Mouse (Mus musculus) right cerebral cortex, adult 18-20 months (tissue): ENCODE results near the gene Bcl2a1c.
"Not testable (repeated sequence)": the region's sequence is repeated elsewhere in the genome, so short reads cannot be mapped to it uniquely, and the experiment has no call there.

Experiments used
- DNase-seq: peaks from one replicate; pipeline ENCODE4 v3.0.0; 2022; ENCODE audit warnings: mixed read lengths

The Bcl2a1c gene

GRCm38 (mm10) chr9:114329855-114330254, at the start of gene Bcl2a1c:
TSS of gene Bcl2a1c (plus strand) at chr9:114330135.
- DNase-seq, result not testable (repeated sequence)

GRCm38 (mm10) chr9:114305957-114306356, 24.0 kb upstream of the Bcl2a1c start:
- DNase-seq, result not testable (repeated sequence)

- not testable (repeated sequence) for DNase-seq
Measured at GRCm38 (mm10) chr9:114311752-114312151, 18.2 kb upstream of the Bcl2a1c start.

GRCm38 (mm10) chr9:114318021-114318420, 11.9 kb upstream of the Bcl2a1c start:
- peak; percentile 37 for DNase-seq

- no peak for DNase-seq
Measured at GRCm38 (mm10) chr9:114326011-114326748, 3.8 kb upstream of the Bcl2a1c start.

DNA sequence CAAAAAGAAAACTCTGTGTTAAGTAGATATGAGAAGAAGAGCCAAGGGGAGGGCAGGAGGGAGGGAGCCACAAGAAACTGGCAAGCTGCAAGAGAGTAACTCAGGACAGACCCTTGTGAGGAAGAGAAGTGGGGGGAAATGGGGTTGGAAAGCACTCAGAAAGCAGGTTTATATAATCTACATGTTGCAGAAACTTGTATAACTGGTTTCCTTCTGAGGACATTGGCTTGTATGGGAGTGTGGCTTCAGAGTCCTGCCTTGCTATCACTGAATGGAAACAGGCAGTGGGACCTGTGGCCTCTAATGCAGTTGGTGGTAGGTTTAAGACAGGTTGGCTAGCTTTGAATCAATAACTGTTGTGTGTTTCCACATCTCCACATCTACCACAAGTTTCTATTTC, 1.6 kb upstream of the Bcl2a1c start:
- DNase-seq, result not testable (repeated sequence)

DNA sequence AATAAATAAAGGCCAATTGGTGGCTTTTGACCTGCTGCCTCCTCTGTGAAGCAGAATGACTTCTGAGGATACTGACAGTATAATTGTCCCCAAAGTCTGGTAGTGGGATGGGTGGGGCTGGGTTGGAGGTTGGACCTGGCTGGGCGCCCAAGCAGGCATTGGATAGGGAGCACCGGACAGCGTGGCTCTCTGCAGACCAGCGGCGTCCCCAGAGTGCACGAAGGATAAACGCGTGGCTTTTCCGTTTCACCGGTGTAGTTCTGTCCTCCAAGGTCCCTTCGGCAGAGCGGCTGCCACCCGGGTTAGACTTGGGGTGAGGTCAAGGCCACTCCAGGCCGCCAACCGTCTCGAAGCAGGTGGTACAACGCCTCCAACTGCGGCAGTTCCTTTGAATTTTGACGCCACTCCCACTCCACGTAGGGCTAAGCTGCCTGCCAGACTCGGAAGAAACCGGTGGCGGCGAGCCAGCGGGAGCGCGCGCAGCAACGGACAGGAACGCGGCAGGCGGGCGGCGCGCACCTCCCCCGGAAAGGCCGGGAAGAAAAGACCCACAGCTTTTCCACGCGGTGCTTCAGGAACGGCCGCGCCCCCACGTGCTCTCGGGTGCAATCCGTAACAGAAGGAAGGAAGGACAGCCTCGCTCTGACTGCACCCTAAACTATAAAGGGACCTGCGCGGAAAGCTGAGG, 38.0 kb downstream of the Bcl2a1c start:
- peak; percentile 90 for DNase-seq

GRCm38 (mm10) chr9:114368471-114368858, 38.5 kb downstream of the Bcl2a1c start:
- DNase-seq, result no peak

- DNase-seq, result not testable (repeated sequence)
Measured at GRCm38 (mm10) chr9:114369389-114369788, 39.5 kb downstream of the Bcl2a1c start.

DNA sequence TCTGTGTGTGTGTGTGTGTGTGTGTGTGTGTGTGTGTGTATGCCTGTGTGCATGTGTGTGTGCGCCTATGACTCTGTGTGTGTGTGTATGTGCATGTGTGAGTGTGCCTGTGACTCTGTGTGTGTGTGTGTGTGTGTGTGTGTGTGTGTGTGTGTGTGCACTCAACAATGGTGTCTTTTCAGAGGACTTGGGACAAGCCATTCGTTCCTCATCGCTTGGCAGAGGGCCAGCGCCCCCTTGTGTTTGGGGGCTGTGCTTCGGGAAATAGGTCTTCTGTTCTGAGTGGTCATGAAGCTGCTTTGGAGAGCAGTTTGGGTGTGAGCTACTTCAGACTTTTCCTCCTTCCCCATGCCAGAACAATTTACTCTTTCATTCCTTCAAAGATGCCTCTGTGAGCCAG, 41.8 kb downstream of the Bcl2a1c start:
- DNase-seq, result not testable (repeated sequence)

GRCm38 (mm10) chr9:114375276-114375962, 45.5 kb downstream of the Bcl2a1c start:
- DNase-seq, result no peak

- no peak for DNase-seq
Measured at GRCm38 (mm10) chr9:114377168-114377567, 47.2 kb downstream of the Bcl2a1c start.

GRCm38 (mm10) chr9:114379871-114380270, 49.9 kb downstream of the Bcl2a1c start:
- DNase-seq, result no peak
